Mouse (Mus musculus) adrenal gland, postnatal 14 days (tissue): ENCODE measurements around the gene Gm6710. TPM values are rescaled to one million over a fixed set of nuclear protein-coding genes. Genes with fewer than 3 reads are reported as not detected.
"Not testable (repeated sequence)": the region's sequence is repeated elsewhere in the genome, so short reads cannot be mapped to it uniquely, and the experiment has no call there.

Experiments
- DNase-seq: peaks from one replicate; pipeline ENCODE4 v3.0.0; 2021; ENCODE audit warnings: mixed read lengths
- long read RNA-seq, 2 experiments: library from polyadenylated mRNA; stranded (forward); transcript quantifications; one replicate each; pipeline ENCODE4 v2.0.0; 2021
- total RNA-seq: library from RNA; stranded (reverse); gene quantifications from 2 replicates; pipeline ENCODE4 v1.2.3, GENCODE M21; 2021

The Gm6710 gene
- total RNA-seq: 21.3 and 23.5 TPM in 2 replicates
- long read RNA-seq, experiment 1, transcript Gm6710-201 (4 exons, 1,445 nt): major isoform, 18 of 27 reads
- long read RNA-seq, experiment 1, partial matches to known transcripts: 5 of 27 reads
- long read RNA-seq, experiment 1, other reads (novel, unspliced or antisense): 4 of 27 reads
- long read RNA-seq, experiment 2, transcript Gm6710-201 (4 exons, 1,445 nt): major isoform, 11 of 22 reads
- long read RNA-seq, experiment 2, partial matches to known transcripts: 1 of 22 reads
- long read RNA-seq, experiment 2, other reads (novel, unspliced or antisense): 10 of 22 reads

- DNase-seq: not testable (repeated sequence)
Measured at GRCm38 (mm10) chr2:175869024-175869423, at the start of gene Gm6710. Gm6710 (plus strand) TSS chr2:175869219.

Other genes with a start within 250 kb of the Gm6710 start
- gene Gm11007, start 225.2 kb upstream of the Gm6710 start, total RNA-seq: 6.0 TPM in 1 of 2 replicates, not detected in the other
- gene Zfp969, start 165.6 kb upstream of the Gm6710 start, total RNA-seq: not detected in 2 replicates
- 6.0 TPM in 1 of 2 replicates, not detected in the other for gene Gm2007, start 127.7 kb upstream of the Gm6710 start, total RNA-seq
- 5.9 and 10.2 TPM in 2 replicates for gene Gm14288, start 68.1 kb upstream of the Gm6710 start, total RNA-seq
- gene Zfp966, start 61.9 kb downstream of the Gm6710 start, total RNA-seq: 8.3 and 9.2 TPM in 2 replicates
- 21.1 and 25.2 TPM in 2 replicates for gene Gm2026, start 96.1 kb downstream of the Gm6710 start, total RNA-seq